Mouse (Mus musculus) cerebellum, postnatal 4 days (tissue): ENCODE data around the gene Vipas39.

Experiments used
- DNase-seq, 2 experiments: peaks; one replicate each; pipeline ENCODE4 v3.0.0; 2022; ENCODE audit warnings: low spot score in 2 of 2, mixed read lengths in 1 of 2

The Vipas39 gene

DNA sequence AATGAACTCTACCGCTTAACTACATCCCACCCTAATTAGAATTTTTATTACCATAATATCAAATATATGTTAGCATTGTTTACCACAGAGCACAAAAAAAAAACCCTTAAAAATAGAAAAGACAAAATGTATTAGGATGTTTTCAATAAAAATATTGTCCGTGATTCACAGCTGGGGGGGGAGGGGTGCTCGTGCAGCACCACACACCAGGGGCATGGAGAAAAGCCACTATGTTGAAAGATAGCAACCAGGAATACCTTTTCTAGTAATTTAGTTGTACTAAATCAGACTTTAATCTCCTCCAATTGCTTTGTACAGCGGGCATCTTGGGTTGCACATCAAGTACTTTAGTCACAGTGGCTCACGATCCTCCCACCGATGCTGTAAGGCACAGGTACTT lies 67.3 kb downstream of the Vipas39 start:
- no peak for DNase-seq

DNA sequence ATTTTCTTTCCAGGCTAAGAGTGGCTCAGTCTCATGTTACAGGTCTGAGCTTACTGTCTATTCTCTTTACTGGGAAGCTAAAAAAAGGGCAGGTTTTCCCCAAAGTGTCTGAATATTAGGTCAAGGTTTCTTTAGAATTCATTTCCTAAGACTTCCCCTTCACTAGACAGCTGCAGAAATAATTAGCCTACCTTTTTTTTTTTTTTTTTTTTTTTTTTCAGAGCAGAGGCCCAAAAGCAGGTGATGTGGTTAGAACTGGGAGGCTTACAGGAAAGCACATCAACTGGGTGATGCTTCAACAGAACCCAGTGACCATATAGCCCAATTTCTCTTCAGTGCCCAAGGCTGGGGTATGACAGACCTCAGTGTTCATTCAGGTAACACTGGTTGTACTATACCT lies 69.7 kb downstream of the Vipas39 start:
- no peak for DNase-seq

DNA sequence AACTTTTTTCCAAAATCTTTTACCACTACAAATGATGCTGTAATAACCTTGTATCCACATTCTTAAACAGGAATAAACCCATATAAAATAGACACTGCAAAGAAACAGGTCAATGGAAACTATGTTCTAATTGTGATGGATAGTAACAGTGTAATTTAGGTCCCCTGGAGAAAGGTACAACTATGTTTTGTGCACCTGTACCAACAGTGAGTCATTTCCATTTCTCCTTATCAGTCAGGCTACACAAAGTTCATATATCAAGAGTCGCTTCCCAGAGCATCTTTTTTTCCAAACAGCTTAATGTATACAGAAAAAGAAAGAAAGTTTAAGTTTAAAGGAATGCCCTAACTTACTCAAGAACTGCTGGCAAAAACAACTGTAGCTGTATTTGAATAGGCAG lies 71.0 kb downstream of the Vipas39 start:
- DNase-seq = no peak

DNA sequence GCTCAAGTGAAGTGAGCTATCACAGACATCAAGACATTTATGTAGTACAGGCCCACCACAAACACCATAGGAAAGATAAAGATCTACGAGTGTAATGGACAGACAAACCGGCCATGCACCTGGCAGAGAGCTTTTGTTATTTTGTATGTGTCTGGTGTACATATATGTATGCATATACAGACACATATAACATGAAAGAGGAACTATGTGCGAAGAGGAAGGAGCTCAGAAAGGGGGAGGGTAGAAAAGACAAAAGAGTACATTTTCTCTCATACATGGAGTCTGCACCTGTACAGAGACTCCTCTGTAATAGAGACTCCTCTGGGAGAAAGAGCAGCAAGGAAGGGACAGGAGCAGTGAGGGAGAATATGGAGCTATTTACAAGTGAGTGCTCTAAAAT lies 73.0 kb downstream of the Vipas39 start:
- no peak for DNase-seq
